Mouse (Mus musculus) urinary bladder, postnatal 4 days (tissue): Measurements from ENCODE around the gene Prrxl1.

Experiments
- DNase-seq, 2 experiments: peaks; one replicate each; pipeline ENCODE4 v3.0.0; 2021 to 2022; ENCODE audit warnings: low spot score in 2 of 2

Gene Prrxl1

GRCm38 (mm10) chr14:32599290-32600041 is at the start of gene Prrxl1:
Prrxl1 (plus strand) TSS chr14:32599407.
- DNase-seq, result no peak

DNA sequence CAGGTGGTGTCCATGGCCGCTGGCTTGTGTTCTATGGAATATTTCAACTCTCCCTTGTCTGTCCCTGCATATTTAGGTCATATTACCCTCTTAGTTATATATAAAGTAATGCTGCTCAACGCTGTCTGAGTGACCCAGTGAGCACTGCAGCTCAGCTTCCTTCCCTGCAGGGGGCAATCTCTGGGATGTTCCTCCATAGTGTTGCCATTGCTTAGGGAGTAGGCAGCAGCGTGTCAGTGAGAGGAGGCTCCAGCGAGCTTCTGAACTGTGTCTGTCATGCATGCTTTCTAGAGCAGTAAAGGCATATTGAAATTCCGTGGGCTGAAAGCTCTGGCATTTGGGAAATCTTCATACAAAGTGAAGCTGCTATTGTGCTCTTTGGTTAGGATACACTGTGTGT is 47.4 kb upstream of the Prrxl1 start:
- DNase-seq, result no peak

DNA sequence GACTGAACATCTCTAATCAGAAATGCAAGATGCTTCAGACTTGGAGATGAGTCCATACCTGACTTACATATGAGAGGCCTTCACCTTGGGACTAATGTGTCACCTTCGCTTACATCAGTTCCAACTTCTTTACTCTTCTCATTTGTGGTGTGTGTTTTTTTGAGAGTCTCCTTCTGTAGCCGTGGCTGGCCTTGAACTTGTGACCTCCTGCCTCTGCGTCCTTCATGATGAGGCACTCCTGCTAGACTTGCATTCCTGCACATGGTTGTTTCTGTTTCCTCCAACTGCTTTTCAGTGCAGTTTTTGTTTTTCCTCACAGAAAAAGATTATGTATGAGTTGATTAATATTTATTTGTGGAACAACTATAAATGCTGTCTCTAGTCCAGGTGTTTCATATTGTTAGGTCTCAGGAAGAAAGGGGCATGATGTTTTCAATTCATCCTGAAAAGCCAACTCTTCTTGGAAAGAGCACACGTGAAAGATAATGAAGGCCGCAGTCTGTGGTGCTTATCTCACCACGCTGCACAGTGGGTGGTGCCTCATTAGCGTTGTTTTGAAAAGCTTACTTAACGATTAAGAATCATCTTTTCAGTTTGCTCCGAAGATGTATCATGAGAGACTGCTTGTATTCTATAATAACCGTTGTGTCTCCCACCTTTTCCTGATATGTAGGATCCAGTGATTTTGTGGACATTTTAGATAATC is 45.9 kb upstream of the Prrxl1 start:
- DNase-seq, result no peak

- no peak for DNase-seq
Observed at GRCm38 (mm10) chr14:32554860-32555526, 44.2 kb upstream of the Prrxl1 start.

DNA sequence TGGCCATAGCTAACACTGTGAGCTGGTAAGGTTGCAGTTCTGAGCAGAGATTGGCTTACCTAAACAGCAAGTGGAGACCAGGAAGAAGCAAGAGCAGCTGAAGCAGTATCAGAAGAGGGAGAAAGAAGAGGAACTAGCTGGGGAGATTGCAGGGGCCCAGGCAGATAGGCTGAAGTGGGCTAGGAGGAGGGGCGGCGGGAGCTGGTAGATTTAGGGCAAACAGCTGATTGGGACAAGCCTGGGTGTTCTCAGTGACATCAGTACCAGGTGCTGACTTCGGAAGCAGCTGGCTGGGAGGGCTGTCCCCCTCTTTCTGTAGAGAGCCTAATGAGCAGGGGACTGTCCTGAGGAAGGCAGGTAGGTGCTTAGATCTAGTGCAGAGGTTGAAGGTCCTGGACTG is 37.8 kb upstream of the Prrxl1 start:
- no peak for DNase-seq

- DNase-seq, result no peak
Observed at GRCm38 (mm10) chr14:32563661-32564060, 35.5 kb upstream of the Prrxl1 start.

GRCm38 (mm10) chr14:32572519-32572918 is 26.7 kb upstream of the Prrxl1 start:
- no peak for DNase-seq

DNA sequence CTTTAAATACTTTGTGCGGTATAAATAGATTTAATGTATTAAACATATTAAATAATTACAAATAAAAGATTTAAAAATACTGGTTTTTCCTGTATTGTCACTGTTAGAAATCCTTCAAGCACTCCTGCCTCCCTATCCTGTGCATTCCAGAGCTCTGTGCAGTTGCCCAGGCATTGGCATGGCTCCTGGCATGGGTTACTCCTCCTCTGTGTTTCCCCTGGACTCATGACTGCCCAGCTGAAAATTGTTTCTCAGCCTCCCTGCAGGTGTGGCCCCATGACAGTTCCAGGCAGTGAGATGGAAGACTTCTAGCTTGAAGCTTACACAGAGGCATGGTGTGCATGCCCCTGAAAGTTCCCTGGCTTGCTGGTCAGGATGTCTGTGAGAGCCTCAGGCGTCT is 20.8 kb upstream of the Prrxl1 start:
- DNase-seq, result no peak

DNA sequence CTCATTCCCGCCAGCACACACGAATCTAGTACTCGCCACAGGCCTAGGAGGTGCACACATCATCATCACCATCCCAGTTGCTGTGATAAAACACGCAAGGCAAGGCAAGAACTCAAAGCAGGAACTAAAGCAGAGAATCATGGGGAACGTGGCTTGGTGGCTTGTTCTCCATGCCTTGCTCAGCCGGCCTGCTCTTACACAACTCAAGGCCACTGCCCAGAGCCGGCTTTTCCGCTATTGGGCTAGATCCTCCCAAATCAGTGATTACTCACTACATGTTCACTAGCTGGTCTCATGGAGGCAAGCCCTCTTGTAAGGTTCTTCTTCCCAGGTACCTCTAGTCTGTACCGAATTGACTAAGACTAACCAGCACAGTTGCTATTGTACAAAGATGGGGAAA is 15.5 kb upstream of the Prrxl1 start:
- DNase-seq, result no peak

DNA sequence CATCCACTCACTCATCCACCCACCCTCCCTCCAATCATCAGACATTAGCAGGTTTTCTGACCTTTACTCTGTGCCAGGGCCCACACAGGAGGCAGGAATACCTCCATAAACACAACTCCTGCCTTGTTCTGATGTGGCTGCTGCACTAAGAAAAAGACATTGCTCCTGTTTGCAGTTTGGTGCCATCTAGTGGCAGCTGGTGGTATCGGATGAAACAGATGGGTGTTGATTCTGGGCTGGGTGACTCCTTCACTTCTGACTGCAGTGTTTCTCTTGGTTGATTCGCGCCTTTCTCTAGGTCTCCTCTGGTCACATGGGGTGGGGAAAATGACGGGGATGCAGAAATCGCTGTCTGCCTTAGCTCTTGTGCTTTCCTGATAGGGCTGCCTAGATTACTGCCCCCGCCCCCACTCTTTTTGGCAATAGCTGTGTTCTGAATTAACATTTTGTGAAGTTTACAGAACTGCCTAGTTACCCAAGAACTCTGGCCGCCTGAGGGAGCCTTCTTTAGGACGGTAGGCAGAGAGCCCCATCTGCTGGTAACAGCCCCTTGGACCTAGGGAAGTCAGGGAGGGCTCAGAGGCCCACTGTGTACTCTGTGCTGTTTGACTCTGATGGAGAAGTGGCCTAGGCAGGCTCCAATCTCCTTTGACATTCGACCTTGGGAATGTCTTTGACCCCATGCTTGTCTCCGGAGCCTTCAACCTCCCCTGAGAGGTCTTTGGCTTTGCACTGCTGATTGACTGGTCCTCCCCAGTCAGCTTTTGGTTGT is 12.0 kb upstream of the Prrxl1 start:
- DNase-seq, result peak in 1 of 2 experiments; percentile 60

DNA sequence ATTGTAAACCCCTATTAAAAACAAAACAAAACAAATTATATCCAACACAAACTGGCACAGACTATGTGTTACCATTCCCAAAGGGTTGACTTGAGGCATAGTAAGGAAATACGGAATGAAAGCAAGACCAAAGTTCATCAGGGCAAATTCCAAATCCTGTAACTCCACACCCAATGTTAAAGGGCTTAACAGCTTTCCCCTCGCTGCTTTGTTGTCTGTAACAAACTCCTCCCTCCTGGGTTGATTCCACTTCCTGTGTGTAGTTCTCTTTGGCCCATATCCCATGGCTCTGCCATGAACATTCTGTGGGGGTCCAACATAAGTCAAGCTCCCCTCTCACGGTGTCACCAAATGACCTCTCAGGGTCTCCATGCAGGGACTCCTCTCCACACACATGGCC is 8.8 kb upstream of the Prrxl1 start:
- DNase-seq, result no peak

DNA sequence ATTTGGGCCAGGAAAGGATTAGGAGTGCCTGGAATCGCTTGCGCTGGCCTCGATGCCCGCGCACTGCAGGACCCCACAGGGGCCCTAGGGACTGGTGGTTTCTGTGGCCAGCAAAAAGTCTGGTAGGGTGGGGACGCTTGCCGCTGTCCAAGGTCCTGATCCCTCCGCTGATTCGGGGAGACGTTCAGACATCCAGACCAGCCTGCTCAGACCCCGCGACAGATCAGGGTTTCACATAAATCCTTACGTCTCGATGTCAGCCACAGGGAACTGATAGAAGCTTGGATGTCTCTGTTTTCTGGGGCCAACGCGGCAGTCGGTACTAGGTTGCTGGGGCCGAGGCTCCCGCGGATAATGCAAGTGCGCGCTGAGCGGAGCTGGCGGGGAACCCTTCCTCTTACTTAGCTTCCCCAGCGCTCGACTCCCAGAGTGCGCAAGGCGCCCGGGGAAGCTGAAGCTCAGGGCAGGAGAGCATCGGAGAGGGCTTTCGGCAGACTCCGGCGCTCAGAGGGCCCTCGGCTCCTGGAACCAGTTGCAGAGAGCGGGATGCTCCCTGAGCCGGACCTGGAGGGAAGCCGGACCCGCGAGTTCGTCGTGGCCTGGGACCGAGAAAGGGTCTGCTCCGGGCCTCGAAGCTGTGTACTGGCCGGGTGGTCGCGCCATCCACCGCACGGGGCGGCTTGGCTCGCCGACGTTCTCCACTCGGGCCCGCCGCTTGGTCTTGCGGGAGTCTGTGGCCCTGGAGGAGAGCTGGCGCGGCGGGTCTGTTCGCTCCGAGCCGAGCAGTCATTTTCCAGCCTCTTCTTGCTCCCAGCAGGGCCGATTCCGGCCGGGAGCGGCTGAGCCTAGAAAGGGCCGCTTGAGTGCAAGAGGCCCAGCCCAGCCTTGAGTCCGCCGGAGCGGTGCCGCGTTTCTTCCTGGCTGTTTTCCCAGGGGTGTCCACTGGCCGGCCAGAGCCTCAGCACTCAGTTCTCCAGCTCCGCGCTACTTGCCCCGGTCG is 1.7 kb upstream of the Prrxl1 start:
- peak; percentile 50 to 79 for DNase-seq

- DNase-seq, result no peak
Observed at GRCm38 (mm10) chr14:32598437-32599219, 579 bp upstream of the Prrxl1 start.

DNA sequence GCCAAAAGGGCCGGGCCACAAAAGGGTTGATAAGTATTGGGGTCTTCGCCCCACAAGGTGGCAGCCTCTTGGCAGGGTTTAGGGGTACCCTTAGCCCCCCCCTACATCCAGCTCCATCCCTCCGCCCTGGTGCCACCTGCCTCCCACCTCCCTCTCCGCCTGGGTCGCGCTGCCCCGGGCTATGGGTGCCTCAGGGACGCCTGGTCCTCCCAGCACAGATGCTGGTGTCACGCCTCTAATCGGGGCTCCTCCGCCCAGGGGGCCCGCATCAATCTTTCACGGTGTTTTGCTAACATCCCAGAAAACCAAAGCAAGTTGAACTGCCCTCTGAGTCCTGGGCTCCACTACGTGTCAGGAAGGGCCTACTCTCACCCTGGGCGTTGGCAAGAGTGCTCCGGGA is 903 bp downstream of the Prrxl1 start:
- DNase-seq, result no peak

- no peak for DNase-seq
Observed at GRCm38 (mm10) chr14:32605508-32605907, 6.3 kb downstream of the Prrxl1 start.

- no peak for DNase-seq
Observed at GRCm38 (mm10) chr14:32606316-32606715, 7.1 kb downstream of the Prrxl1 start.

- no peak for DNase-seq
Observed at GRCm38 (mm10) chr14:32609392-32609791, 10.2 kb downstream of the Prrxl1 start.

DNA sequence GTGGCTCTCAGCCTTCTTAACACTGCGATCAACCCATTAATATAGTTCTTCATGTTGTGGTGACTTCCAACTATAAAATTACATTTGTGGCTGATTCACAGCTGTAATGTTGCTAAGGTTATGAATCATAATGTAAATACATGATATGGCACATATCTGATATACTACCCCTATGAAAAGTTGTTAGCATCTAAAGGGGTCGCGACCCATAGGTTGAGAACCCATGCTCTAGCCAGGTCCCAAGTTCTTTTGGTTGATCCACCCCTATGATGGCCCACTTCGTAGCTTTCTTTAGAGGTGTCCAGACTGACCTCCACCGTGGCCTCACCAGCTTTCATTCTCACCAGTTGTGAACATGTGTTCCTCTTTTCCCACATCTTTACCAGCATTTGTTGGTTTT is 18.0 kb downstream of the Prrxl1 start:
- DNase-seq, result no peak

GRCm38 (mm10) chr14:32624245-32624644 is 25.0 kb downstream of the Prrxl1 start:
- DNase-seq, result no peak

DNA sequence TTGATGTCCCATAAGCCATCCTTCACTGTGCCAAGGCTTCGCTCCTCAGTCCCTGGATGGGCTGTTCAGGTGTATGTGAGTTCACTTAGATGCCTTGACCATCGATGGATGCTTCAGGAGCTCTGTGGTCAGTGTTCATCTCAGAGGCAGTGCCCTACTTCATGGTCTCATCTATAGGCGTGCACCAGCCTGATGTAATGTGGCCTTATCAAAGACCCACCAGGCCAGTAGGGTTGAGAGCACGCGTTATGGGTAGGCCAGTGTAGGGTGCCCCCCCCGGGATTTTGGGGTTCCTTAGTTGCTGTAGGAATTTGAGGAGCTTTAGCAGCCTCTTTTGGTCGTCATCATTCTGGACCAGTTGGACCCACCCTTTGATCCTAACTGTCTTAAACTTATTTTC is 25.6 kb downstream of the Prrxl1 start:
- no peak for DNase-seq
